Mouse (Mus musculus): ENCODE results near the gene Lbhd1.
"Not testable (repeated sequence)": the region's sequence is repeated elsewhere in the genome, so short reads cannot be mapped to it uniquely, and the experiment has no call there.

Lbhd1 gene

DNA sequence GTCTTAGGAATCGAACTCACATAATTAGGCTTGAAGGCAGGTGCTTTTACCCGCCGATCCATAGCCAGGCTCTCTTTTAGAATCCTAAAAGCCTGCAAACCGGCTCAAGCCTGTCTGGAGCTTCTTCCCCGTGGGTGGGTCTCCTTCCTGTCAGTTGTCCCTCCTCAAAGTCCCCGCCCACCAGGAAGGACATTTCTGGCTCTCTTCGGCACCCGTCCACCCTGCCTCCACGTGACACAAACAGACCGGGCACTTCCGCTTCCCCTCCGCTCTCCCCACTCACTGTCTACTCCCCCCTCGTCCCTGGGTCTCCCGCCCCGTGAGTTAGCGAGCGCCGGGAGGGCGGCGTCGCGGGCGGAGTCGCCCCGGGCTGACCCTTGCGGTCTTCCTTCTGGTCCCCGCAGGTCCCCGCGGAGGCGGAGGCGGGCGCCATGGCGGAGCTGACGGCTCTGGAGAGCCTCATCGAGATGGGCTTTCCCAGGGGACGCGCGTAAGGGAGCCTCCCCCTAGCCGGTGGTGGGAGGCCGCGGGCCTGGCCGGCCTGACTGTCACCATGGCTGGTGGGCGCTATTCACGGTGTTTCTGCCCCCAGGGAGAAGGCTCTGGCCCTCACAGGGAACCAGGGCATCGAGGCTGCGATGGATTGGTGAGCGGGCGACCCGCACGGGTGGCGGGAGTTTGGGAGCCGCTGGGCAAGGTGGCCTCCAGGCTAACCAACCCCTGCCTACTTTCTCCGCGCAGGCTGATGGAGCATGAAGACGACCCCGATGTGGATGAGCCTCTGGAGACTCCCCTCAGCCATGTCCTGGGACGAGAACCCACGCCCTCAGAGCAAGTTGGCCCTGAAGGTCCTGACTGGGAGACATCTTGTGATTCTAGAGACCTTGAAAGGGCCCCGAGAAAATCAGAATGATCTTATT is 12.0 kb upstream of the Lbhd1 start, which contains the start of gene Ubxn1:
TSS of gene Ubxn1 (plus strand) at position 230 of the 920 bp plus-strand sequence.
- peak; percentile 99 for DNase-seq (ENCODE audit: low read depth, low spot score)

DNA sequence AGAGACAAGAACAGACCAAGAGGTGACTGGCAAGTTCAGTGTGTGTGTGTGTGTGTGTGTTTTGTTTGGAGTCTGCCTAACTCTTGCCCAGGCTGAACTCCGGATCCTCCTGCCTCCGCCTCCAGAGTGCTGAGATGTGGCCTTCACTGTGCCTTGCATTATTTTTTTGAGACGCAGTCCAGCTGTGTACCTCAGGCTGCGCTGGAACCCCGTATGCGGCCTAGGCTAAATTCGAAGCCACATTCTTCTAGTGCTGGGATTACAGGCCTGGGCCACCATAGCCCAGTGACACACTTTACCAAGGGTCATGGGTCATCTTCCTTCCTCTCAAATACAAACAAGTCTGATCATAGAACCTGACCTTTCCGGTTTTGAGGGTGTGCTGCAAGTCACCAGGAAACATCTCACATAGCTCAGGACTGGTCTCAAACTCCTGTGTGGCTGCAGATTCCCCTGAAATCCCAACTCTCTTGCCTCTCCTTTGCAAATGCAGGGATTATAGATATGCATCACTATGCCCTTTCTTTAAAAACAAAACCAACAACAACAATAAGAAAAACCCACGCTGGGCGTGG is 11.2 kb upstream of the Lbhd1 start:
- DNase-seq (ENCODE audit: low read depth, low spot score) = peak; percentile 54

DNA sequence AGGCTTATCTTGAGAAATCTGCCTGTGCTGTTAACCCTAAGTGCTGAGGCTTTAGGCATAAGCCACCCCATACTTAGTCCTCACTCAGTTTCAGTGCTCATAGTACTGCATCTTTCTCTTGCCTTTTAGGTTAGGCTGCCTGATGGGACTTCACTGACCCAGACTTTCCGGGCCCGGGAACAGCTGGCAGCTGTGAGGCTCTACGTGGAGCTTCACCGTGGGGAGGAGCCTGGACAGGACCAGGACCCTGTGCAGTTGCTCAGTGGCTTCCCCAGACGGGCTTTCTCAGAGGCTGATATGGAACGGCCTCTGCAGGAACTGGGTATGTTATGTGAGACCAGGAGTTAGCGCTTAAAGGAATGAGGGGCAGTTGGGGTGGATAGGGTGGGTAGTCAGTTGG is 8.5 kb upstream of the Lbhd1 start:
- no peak for DNase-seq (ENCODE audit: low read depth, low spot score)

DNA sequence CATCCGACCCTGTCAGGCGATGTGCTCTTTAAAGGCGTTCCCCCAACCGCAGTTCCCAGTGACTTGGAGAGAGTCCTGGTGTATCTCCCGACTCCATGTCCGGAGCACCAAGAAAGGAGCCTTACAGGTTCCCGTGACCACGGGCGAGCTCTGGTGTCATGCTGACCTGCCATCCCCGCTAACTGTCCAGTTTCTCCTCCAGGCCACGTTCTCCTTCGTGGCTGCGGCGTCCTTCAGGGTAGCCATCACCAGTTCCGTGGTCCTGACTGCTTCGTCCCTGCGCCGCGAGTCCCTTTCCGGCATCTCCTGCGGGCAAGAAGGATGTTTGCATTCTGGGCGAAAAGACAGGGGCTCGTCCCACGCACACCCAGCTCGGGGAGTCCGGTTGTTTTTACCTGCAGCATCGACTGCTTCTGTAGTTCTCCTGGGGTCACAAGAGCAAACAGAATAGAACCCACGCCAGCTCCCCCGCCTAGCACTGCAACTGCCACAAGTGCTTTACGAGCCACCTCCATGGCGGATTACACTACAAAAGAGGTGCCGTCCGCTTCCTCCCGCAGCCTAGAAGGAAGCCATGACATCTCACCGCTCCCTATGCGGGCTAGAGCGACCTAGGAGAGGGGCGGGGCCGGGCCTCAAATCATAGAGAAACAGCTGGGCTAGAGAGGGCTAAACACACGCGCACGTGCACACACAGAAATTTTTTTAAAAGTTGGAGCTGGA is 3.1 kb upstream of the Lbhd1 start, which contains the start of gene Uqcc3:
TSS of gene Uqcc3 (minus strand) at position 613 of the 723 bp plus-strand sequence.
- peak; percentile 88 for DNase-seq (ENCODE audit: low read depth, low spot score)

DNA sequence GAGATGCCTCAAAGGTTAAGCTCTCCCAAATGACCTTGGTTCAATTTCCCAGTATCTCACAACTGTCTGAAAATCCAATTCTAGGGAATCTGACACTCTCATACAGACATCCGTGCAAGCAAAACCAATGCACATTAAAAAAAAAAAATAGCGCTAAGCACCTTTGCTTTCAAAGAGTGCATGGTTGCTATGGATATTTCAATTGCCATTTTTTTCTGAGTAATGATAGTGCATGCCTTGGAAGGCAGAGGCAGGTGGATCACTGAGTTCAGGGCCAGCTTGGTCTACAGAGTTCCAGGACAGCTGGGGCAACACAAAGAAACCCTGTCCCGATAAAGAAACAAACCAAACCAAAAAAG is 2.5 kb upstream of the Lbhd1 start:
- no peak for DNase-seq (ENCODE audit: low read depth, low spot score)

DNA sequence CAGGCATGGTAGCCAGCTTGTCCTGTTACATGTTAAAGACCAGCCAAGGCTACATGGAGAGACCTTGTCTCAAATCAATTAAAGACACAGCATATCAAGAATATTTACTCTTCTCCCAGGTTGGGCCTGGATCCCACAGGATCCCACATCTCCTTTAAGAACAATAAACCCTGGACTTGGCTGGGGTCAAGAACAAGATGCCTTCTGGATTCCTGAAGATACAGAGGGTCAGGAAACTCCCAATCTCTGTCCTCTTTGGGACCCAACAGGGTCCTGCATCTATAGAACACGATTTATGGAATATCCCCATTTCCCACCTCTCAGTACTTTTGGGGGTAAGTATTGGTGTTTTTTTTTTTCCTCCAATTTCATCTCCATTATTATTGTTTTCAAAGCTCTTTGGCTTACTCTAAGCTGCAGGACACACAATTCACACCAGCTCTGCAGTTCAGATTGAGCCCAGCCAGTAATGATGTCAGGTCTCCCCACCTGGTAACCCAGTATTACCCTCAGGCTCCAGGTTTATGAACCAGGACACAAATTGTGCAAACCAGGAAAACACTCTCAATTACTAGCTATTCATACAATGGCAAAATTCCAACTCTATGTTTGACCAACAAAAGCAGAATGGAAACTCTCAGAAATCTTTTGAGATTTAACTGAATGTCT is 3.5 kb downstream of the Lbhd1 start:
- DNase-seq (ENCODE audit: low read depth, low spot score) = no peak

DNA sequence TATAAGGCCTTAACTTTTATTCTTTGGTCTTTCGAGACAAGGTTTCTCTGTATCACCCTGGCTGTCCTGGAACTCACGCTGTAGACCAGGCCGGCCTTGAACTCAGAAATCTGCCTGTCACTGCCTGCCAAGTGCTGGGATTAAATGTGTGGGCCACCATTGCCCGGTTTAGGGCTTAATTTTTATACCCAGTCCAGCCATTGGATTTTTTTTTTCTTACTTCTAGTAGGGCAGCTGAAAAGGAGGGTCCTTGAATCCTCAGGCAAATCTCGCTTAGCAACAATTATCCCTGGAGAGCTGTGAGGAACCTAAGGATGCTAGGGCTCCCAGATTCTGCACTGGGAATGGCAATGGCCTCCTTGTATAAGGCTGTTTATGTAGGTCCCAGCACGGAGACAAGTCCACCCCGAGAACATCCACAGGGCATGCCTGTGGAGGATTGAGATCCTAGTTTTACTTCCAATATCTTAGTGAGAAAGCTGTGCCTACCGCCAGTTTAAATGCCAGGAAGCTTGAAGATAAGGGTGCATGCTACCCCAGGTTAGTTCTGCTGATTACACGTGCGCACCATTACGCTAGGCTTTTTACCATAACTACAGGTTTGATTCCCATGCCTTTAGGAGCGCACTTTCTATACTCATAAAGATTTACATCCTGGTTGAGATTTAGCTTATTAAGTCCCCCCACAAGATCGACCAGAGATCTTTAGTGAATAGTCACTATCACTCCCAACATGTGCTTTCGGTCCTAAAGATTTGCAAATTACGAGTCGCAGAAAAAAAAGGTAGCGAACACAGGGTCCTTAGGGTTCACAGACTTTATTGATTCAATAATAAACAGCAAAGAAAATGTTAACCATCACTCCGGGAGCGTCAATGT is 4.3 kb downstream of the Lbhd1 start:
- DNase-seq (ENCODE audit: low read depth, low spot score) = no peak

DNA sequence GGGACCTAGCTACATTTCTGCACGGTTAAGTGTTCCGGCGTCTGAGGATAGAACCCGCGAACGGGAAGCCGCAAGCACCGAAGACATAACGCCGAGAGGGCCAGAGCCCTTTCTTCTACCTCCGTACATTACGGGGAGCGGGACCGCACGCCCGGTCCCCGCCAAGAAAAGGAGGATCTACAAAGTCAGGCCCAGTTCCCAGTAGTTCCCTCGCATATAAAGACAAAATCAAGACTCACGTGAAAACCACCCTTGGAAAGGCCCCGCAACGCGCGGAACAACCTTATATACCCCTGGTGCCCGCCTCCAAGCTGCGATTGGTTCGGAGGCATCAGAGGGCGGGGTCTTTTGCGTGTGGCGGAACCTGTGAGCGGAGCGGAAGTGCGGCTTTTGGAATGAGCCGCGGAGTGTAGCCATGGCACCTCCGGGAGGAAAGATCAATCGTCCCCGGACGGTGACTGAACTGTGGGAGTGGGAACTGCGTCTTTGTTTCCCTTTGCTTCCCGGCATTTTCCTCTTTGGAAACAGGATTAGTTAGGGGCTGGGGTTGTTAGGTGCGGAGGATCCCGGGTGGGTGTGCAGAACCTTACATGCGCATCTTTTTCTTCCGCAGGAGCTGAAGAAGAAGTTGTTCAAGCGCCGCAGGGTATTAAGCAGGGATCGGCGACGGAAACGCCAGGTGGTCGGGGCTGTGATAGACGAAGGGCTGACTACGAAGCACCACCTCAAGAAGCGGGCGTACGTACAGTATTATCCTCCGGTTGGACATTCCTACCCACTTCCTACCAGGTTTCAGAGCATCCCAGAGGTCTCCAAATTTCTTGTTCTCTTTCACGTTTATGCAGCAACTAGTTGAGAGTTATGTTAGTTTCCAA is 5.2 kb downstream of the Lbhd1 start, which contains the start of the genes 1810009A15Rik and Gm49416:
TSS of gene 1810009A15Rik (plus strand) at position 343 of the 875 bp plus-strand sequence.
TSS of gene Gm49416 (plus strand) at position 416 of the 875 bp plus-strand sequence.
- peak; percentile 98 for DNase-seq (ENCODE audit: low read depth, low spot score)

DNA sequence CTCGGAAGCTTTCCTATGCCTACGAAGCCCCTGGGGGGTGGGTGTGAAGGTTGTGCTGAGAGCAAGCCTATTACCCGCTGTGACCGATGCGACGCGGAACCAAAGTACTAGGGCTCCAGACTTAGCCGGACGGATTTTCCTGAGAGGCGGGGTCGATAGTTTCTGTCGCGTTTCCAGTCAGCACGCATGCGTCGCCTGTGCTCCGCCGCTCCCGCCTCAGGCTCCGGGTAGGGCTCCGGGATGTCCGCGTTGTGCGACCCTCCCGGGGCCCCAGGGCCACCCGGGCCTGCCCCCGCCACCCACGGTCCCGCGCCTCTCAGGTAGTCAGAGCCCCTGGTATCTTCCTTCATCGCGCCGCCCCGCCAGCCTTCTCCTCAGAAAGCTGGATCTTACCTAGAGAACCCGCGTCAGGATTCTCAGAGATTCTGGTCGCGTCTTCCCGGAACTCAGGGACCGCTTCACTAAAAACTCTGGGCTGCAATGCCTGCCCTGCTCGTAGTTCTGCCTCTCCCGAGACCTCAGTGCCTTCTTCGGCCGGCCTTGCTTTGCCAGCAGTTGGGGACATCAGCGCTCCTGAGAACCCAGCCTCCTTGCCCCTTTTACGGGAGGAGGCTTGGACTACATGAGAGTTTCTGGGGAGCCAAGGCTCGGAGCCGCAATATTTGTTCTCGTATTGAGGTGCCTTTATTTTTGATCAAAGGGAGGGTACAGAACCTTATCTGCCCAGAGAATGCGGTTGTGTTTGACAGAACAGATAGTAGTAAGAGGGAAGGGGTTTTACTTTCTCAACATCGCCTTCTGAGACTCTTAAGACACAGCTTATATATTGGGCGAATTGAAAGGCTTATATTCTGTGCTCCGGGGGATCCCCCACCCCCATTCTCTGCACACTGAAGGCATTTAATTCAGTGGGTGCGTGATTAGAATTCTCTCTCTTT is 9.6 kb downstream of the Lbhd1 start, which contains the start of gene Ints5:
TSS of gene Ints5 (plus strand) at position 177 of the 938 bp plus-strand sequence.
- DNase-seq (ENCODE audit: low read depth, low spot score) = peak; percentile 94

DNA sequence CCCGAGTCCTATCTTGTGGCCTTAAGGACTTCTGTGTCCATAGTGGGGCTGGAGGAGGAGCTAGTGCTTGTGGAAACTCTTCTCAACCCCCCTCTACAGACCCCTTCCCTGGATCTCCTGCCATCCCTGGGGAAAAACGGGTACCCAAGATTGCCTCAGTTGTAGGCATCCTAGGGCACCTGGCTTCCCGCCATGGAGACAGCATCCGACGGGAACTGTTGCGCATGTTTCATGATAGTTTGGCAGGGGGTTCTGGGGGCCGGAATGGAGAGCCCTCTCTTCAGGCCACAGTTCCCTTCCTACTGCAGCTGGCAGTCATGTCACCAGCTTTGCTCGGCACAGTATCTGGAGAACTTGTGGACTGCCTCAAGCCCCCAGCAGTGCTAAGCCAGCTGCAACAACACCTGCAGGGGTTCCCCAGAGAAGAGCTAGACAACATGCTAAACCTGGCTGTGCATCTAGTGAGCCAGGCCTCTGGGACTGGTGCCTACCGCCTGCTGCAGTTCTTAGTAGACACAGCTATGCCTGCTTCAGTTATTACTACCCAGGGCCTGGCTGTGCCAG is 11.9 kb downstream of the Lbhd1 start:
- DNase-seq (ENCODE audit: low read depth, low spot score) = no peak

DNA sequence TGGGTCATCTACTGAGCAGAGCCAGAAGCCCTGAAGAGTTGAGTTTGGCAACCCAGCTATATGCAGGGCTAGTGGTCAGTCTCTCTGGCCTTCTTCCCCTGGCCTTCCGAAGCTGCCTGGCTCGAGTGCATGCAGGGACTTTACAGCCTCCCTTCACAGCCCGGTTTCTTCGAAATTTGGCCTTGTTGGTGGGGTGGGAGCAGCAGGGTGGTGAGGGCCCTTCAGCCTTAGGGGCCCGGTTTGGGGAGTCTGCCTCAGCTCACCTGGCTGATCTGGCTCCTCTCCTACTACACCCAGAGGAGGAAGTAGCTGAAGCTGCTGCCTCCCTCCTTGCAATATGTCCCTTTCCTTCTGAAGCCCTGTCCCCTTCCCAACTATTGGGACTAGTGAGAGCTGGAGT is 12.7 kb downstream of the Lbhd1 start:
- not testable (repeated sequence) for DNase-seq (ENCODE audit: low read depth, low spot score)

DNA sequence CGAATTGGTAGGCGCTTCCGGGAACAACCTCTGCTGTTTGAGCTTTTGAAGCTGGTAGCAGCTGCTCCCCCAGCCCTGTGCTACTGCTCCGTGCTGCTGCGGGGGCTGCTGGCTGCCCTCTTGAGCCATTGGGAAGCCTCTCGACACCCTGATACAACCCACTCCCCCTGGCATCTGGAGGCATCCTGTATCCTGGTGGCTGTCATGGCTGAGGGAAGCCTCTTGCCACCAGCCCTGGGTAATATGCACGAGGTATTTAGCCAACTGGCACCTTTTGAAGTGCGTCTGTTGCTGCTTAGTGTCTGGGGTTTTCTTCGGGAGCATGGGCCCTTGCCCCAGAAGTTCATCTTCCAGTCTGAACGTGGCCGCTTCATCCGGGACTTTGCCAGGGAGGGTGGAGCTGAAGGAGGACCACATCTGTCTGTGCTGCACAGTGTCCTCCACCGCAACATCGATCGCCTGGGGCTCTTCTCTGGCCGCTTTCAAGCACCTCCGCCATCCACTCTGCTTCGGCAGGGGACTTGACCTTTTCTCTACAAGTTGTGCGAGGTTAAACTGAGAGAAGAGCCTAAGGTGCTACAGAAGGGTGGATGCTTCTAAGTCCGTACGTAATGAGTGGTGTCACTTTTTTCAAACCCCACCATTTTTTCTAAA is 13.8 kb downstream of the Lbhd1 start:
- peak; percentile 54 for DNase-seq (ENCODE audit: low read depth, low spot score)

DNA sequence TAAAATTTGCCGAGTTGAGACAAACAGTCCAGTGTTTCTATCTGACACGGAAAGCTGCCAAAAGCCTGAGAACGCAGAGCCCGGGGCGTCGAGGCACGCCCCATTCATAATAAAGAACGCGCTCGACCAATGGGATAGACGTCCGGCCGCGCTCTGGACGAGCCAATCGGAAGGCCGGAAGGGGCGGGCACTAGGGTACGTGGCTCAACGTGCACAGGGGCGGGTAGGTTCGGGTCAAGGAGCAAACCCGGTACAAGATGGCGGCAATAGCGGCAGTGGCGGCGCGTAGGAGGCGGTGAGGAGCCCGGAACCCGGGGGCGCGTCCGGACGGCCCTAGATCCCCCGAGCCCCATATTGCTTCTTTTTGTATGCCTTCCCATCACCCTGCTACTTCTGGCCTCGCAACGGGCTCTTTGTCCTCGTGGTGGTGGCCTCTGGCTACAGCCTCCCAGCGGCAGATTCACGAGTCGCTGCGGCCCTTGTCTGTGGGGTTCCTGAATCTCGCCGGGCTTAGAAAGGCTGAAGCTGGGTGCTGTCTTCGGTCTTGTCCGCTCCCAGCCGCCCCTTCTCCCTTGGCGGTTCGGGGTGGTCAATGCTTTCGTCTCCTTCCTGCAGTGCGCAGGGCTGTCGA is 14.4 kb downstream of the Lbhd1 start, which contains the start of gene Ganab:
TSS of gene Ganab (plus strand) at position 207 of the 631 bp plus-strand sequence.
- DNase-seq (ENCODE audit: low read depth, low spot score) = peak; percentile 95

DNA sequence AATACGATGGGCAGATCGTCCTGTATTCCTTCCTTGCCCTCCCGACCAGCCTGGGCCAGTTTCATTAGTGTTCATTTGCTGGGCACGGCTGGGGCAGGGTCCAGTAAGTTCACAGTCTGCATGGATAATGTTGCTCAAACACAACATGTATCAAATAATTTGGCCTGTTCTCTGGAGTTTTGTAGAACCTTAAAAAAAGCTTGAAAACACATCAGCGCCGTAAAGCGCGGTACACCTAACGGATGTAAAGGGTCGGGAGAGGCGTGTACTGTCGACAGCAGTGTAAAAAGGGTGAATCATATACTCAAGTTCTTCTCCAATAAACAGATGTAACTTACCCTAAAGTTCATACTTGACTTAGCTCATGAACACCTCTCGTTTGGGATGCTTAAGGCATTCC is 15.0 kb downstream of the Lbhd1 start:
- no peak for DNase-seq (ENCODE audit: low read depth, low spot score)

DNA sequence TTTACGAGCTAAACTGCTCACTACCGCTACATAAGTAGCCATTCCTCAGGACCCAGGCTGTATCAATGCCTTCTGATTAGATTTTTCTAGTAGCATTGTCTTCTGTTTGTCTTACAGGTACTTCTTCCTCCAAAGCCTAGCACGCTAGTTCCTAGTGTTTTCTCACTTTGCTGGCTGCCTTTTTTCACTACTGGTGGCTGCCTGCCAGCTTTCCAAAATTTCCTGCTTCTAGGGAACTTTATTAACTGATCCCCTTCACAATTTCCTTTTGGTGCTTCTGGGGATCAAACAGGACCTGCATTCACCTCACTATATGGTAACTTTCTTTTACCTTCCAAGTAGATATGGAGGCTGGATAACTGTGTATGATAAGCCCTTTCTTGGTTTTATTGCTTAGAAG is 15.5 kb downstream of the Lbhd1 start:
- DNase-seq (ENCODE audit: low read depth, low spot score) = no peak

DNA sequence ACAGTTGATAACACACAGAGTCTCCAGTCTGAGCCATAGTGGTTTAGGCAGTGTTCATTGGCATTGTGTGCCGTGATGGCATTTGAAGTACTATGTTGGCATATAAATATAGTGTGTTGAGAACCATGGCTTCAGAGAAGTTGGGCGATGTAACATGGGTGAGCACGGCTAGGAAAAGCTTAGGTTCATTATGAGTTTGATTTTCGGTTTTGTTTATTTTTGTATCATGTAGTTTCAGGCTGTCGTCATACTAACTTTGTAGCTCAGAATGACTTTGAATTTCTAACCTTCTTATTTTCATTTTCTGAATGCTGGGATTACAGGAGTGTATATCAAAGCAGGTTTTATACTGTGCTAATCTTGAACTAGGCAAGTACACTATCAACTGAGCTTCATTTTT is 19.9 kb downstream of the Lbhd1 start:
- no peak for DNase-seq (ENCODE audit: low read depth, low spot score)

DNA sequence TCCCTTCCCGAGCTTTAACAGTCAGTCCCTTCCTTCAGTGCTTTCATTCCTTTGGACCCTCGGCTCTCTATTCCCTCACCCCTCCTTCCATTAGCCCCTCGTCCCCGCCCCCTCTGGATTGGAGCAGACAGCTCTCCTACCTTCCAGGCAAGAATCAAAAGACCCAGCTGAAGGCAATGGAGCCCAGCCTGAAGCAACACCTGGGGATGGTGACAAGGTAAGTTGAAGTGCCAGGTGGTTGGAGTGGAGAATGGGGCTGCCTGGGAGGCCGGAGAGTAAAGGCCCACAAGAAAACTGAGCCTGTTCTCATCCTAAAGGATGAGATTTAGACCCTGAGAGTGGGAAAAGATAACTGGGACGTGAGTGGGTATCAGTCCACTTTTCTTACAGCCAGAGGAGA is 25.0 kb downstream of the Lbhd1 start:
- no peak for DNase-seq (ENCODE audit: low read depth, low spot score)

Data from ES-CJ7 (cell line).